Mouse (Mus musculus) CH12.LX (cell line): ENCODE results near the gene Dnal1. TPM values are rescaled to one million over a fixed set of nuclear protein-coding genes. Genes with fewer than 3 reads are reported as not detected.
A peak's percentile ranks its signal among the peaks of the same experiment; 100 is the strongest.

ENCODE experiments used
- DNase-seq: peaks from one replicate; pipeline ENCODE4 v3.0.0-alpha.2; 2013; ENCODE audit errors: extremely low read depth
- H3K27ac ChIP-seq: 2 replicates; pipeline ENCODE4 v1.5.1; 2012; ENCODE audit warnings: low read depth, mild to moderate bottlenecking, control low read depth, moderate library complexity; ENCODE audit not compliant: insufficient read depth
- H3K27me3 ChIP-seq: replicated peaks from 2 replicates; pipeline ENCODE3; 2012; ENCODE audit warnings: inconsistent platforms
- H3K36me3 ChIP-seq, 2 experiments: replicated peaks in 1 of 2; 2 replicates each; pipeline versions ENCODE3 to v1.6.1; 2012; ENCODE audit warnings: inconsistent platforms in 1 of 2, low read length in 1 of 2, mild to moderate bottlenecking in 1 of 2, mixed read lengths in 1 of 2, moderate library complexity in 1 of 2; ENCODE audit not compliant: control insufficient read depth in 1 of 2, insufficient read depth in 1 of 2
- H3K4me1 ChIP-seq, 2 experiments: 2 replicates each; pipeline ENCODE4 v1.6.1; 2012; ENCODE audit warnings: inconsistent platforms in 1 of 2, moderate library complexity in 1 of 2; ENCODE audit not compliant: insufficient read depth in 2 of 2, control insufficient read depth in 1 of 2
- H3K4me2 ChIP-seq: 2 replicates; pipeline ENCODE4 v1.6.1; 2012; ENCODE audit warnings: low read depth, mild to moderate bottlenecking, control low read depth; ENCODE audit not compliant: poor library complexity, insufficient read depth, severe bottlenecking
- H3K4me3 ChIP-seq, 3 experiments: fragments of 150-350 bp in 1 of 3; sonication (generic) in 1 of 3; replicated peaks in 1 of 3; 2 replicates each; pipeline versions ENCODE3 to v1.5.1; 2011 to 2012; ENCODE audit warnings: low read depth in 2 of 3, low read length in 2 of 3, mild to moderate bottlenecking in 2 of 3, moderate library complexity in 2 of 3, control low read depth in 1 of 3, improper control_type of control experiment in 1 of 3, inconsistent platforms in 1 of 3, mixed read lengths in 1 of 3; ENCODE audit not compliant: poor library complexity in 1 of 3
- H3K79me2 ChIP-seq: replicated peaks from 2 replicates; pipeline ENCODE4 v1.6.1; 2012; ENCODE audit warnings: mild to moderate bottlenecking, moderate library complexity; ENCODE audit not compliant: control insufficient read depth, poor library complexity, insufficient read depth, severe bottlenecking; ENCODE audit errors: extremely low read depth
- H3K9ac ChIP-seq: 2 replicates; pipeline ENCODE4 v1.6.1; 2012; ENCODE audit warnings: low read depth, mild to moderate bottlenecking, control low read depth, moderate library complexity; ENCODE audit not compliant: insufficient read depth
- H3K9me3 ChIP-seq: replicated peaks from 2 replicates; pipeline ENCODE3; 2012; ENCODE audit warnings: low read length, inconsistent platforms, mixed read lengths
- BHLHE40 ChIP-seq: IDR thresholded peaks from 2 replicates; pipeline ENCODE4 v1.6.1; 2011; ENCODE audit warnings: mild to moderate bottlenecking, low read depth, low read length, improper control_type of control experiment
- CHD2 ChIP-seq: IDR thresholded peaks from 2 replicates; pipeline ENCODE4 v1.6.1; 2011; ENCODE audit warnings: low read length, improper control_type of control experiment
- CTCF ChIP-seq, 2 experiments: IDR thresholded peaks in 1 of 2; conservative IDR thresholded peaks in 1 of 2; 2 replicates each; pipeline ENCODE4 v1.5.1; 2011 to 2012; ENCODE audit warnings: low read depth in 2 of 2, low read length in 2 of 2, improper control_type of control experiment in 1 of 2, inconsistent platforms in 1 of 2, mild to moderate bottlenecking in 1 of 2, moderate library complexity in 1 of 2
- E2F4 ChIP-seq: IDR thresholded peaks from 2 replicates; pipeline ENCODE4 v1.6.1; 2011; ENCODE audit warnings: low read depth, low read length, improper control_type of control experiment; ENCODE audit not compliant: insufficient replicate concordance
- ELF1 ChIP-seq: IDR thresholded peaks from 2 replicates; pipeline ENCODE4 v1.6.1; 2014; ENCODE audit warnings: low read depth, mild to moderate bottlenecking, inconsistent platforms, low read length, improper control_type of control experiment
- EP300 ChIP-seq: IDR thresholded peaks from 2 replicates; pipeline ENCODE4 v1.6.1; 2011; ENCODE audit warnings: low read length, improper control_type of control experiment
- ETS1 ChIP-seq: conservative IDR thresholded peaks from 2 replicates; pipeline ENCODE4 v1.6.1; 2012; ENCODE audit warnings: low read depth, mild to moderate bottlenecking, inconsistent platforms, low read length, improper control_type of control experiment, moderate library complexity
- HCFC1 ChIP-seq: IDR thresholded peaks from 2 replicates; pipeline ENCODE4 v1.6.1; 2012; ENCODE audit warnings: low read depth, mild to moderate bottlenecking, inconsistent platforms, low read length, improper control_type of control experiment
- IRF4 ChIP-seq: IDR thresholded peaks from 2 replicates; pipeline ENCODE4 v1.6.1; 2014; ENCODE audit warnings: low read depth, mild to moderate bottlenecking, inconsistent platforms, low read length, improper control_type of control experiment
- JUN ChIP-seq: IDR thresholded peaks from 2 replicates; pipeline ENCODE4 v1.6.1; 2011; ENCODE audit warnings: low read depth, mild to moderate bottlenecking, low read length, improper control_type of control experiment, moderate library complexity; ENCODE audit not compliant: insufficient read depth
- JUND ChIP-seq: conservative IDR thresholded peaks from 2 replicates; pipeline ENCODE4 v1.6.1; 2011; ENCODE audit warnings: low read depth, low read length, improper control_type of control experiment
- MAX ChIP-seq: IDR thresholded peaks from 2 replicates; pipeline ENCODE4 v1.6.1; 2011; ENCODE audit warnings: low read length, improper control_type of control experiment
- MAZ ChIP-seq: IDR thresholded peaks from 2 replicates; pipeline ENCODE4 v1.6.1; 2012; ENCODE audit warnings: low read depth, mild to moderate bottlenecking, inconsistent platforms, low read length, improper control_type of control experiment, moderate library complexity
- MEF2A ChIP-seq: IDR thresholded peaks from 2 replicates; pipeline ENCODE4 v1.6.1; 2014; ENCODE audit warnings: low read depth, mild to moderate bottlenecking, inconsistent platforms, low read length, improper control_type of control experiment, borderline replicate concordance
- MYC ChIP-seq: IDR thresholded peaks from 2 replicates; pipeline ENCODE4 v1.6.1; 2011; ENCODE audit warnings: low read depth, mild to moderate bottlenecking, improper control_type of control experiment, low read length
- NRF1 ChIP-seq: IDR thresholded peaks from 2 replicates; pipeline ENCODE4 v1.6.1; 2014; ENCODE audit warnings: low read depth, mild to moderate bottlenecking, inconsistent platforms, low read length, improper control_type of control experiment, moderate library complexity
- POLR2AphosphoS2 ChIP-seq: IDR thresholded peaks from 2 replicates; pipeline ENCODE4 v1.6.1; 2011; ENCODE audit warnings: low read depth, low read length, improper control_type of control experiment
- RAD21 ChIP-seq: IDR thresholded peaks from 2 replicates; pipeline ENCODE4 v1.6.1; 2011; ENCODE audit warnings: low read depth, mild to moderate bottlenecking, low read length, improper control_type of control experiment, moderate library complexity
- SIN3A ChIP-seq: IDR thresholded peaks from 2 replicates; pipeline ENCODE4 v1.6.1; 2012; ENCODE audit warnings: low read length, improper control_type of control experiment, inconsistent platforms
- TCF12 ChIP-seq: IDR thresholded peaks from 2 replicates; pipeline ENCODE4 v1.6.1; 2014; ENCODE audit warnings: low read depth, mild to moderate bottlenecking, inconsistent platforms, low read length, improper control_type of control experiment
- UBTF ChIP-seq: IDR thresholded peaks from 2 replicates; pipeline ENCODE4 v1.6.1; 2012; ENCODE audit warnings: low read depth, mild to moderate bottlenecking, inconsistent platforms, low read length, improper control_type of control experiment, moderate library complexity
- USF2 ChIP-seq: conservative IDR thresholded peaks from 2 replicates; pipeline ENCODE4 v1.6.1; 2011; ENCODE audit warnings: low read depth, low read length, improper control_type of control experiment
- ZC3H11A ChIP-seq: IDR thresholded peaks from 2 replicates; pipeline ENCODE4 v1.6.1; 2012; ENCODE audit warnings: low read depth, mild to moderate bottlenecking, inconsistent platforms, low read length, improper control_type of control experiment
- dilution Hi-C: fragments of 300-500 bp; cut with MboI; formaldehyde crosslinking; loops from 2 replicates; pipeline ENCODE4 v1.14.3; 2020; ENCODE audit warnings: low sequenced_read_pairs; ENCODE audit not compliant: extremely low pct_unique_long_range_greater_than_20kb, extremely low pct_ligation_motif_present
- in situ Hi-C: fragments of 300-500 bp; cut with MboI; formaldehyde crosslinking; loops from 3 replicates; pipeline ENCODE4 v1.14.3; 2019; ENCODE audit warnings: low sequenced_read_pairs, low pct_ligation_motif_present, low pct_unique_long_range_greater_than_20kb, mixed read lengths
- polyA plus RNA-seq: library from polyadenylated mRNA; unstranded; fragments of >175 nt; gene quantifications from 2 replicates; pipeline ENCODE4 v1.2.1, GENCODE M21; 2012; ENCODE audit warnings: low read depth; ENCODE audit not compliant: insufficient read length
- total RNA-seq, 2 experiments: library from RNA; depleted of rRNA; stranded (reverse); fragments of 300-350 nt in 1 of 2; fragments of >200 nt in 1 of 2; gene quantifications; 2 replicates each; pipeline ENCODE4 v1.2.3; 2012 to 2014

Gene Dnal1
- total and polyA plus RNA-seq, 3 experiments, result 1.6 to 2.1 (median 1.7) TPM

DNA sequence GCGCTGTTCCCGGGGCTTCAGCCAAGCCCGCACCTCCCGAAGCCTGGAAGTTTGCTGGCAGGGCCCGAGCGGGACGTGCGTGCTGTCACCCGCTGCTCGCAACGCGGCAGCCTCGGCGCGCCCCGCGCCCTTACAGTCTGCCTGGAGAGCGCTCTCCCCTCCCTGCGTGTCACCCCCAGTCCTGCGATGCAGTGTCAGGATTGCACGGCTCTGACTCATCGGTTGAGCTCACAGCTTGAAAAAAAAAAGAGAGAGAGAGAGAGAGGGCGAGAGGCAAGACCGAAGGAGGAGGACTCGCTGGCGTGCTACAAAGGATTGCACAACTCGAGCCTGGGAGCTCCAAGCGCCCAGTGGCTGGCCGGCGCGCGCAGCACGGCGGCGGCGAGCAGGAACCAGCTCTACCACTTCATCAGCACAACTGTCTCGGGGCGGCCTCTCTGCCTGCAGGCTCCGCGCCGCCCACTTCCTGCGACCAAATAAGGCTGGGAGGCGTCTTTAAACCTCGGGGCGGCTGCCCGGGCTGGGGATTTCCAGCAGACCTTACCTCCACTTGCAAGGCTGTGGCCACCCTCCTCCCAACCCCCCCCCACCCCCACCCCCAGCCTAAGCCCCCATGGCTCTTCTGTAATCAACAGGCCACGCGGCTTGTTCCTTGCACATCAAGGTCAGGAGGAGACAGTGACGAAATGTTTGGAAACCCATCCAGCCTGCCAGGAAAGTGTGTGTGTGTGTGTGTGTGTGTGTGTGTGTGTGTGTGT, 79.7 kb downstream of the Dnal1 start (continued):
- TF ChIP-seq HCFC1 (no peak; the same call in 1 of the 2 replicates), E2F4 (no peak), MAZ (peak; percentile 42; the same call in 1 of the 2 replicates), CTCF (conservative IDR thresholded peaks at IDR 0.05 in 1 of 2, IDR thresholded peaks at IDR 0.05 in 1 of 2; ENCODE audit: low read depth in 2 of 2, low read length in 2 of 2) (no peak), ZC3H11A (no peak), ELF1 (peak; percentile 51; the same call in 1 of the 2 replicates)
- TF ChIP-seq, all 38 proteins: peak for 16

DNA sequence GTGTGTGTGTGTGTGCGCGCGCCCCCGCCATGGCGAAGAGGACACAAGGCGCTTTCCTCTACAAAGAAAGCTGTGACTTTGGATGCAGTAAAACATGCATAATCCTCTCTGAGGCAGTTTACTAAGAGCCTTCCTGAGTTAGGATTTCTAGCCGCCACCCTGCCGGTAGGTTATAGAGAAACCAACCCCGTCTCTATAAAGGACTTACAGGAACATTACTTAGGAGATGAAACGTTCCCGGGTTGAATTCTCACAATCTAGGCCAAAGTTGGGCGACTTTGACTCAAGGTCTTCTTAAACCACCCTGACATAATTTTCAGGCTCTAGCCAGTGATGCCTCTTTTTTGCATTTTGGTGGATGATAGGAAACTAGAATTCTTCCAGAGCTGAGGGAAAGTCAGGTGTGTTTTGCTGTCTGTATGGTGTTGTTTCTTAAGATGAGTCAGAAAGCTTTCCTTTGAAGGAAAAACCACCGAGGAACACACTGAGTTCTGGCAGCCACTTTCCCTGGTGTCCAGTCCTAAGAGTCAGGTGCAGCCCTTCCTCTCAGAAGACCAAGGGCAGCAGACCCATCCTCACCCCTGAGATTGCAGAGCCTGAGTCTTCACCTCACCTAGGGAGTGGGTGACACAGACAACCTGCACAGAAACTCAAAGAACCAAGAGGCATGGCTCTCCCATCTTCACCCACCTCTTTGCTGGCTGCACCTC, 80.4 kb downstream of the Dnal1 start:
- in situ Hi-C loops, result no loop called here
- dilution Hi-C loops, result no loop called here
- H3K36me3 ChIP-seq, result peaks cover 0 to 17% of the 10 kb centered on the region in 2 experiments

DNA sequence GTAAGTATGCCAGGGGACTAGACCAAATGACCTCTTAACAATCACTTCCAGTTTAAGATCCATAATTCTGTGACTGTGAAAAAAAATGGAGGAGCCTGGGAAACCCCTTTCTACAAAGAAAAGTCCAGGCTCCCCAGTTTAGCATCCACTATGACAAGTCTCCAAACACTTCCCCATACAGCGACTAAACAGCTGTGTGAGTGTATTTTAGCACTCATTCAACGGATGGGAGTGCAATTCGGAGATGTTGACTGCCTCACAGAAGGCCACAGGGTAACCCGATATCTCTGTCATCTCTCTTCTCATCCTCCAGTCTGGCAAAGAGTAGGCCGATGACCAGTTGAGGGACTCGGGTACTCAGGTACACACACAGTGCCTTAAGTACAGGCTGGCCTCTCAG, 81.0 kb downstream of the Dnal1 start:
- in situ Hi-C loops, result no loop called here
- Histone ChIP-seq H3K27ac (peak overlapping the region; percentile 80), H3K4me1 (peaks cover 16 to 50% of the 10 kb centered on the region in 2 experiments), H3K36me3 (peaks cover 0 to 19% of the 10 kb centered on the region in 2 experiments), H3K27me3 (no peaks in the 10 kb centered on the region), H3K4me2 (peak overlapping the region; percentile 89), H3K9ac (0 out of 2 replicates have a peak overlapping the region, but pooled peaks have one; percentile 66), H3K4me3 (no peak overlapping the region), H3K79me2 (peaks cover 27% of the 10 kb centered on the region), H3K9me3 (no peaks in the 10 kb centered on the region)
- dilution Hi-C loops, result no loop called here
- TF ChIP-seq SIN3A, result peak; percentile 28; the same call in 1 of the 2 replicates
- TF ChIP-seq JUN, result no peak
- no peak for TF ChIP-seq CHD2
- TF ChIP-seq BHLHE40, result 0 out of 2 replicates have a peak, but pooled peaks have one; percentile 3
- TF ChIP-seq JUND, result no peak
- TF ChIP-seq NRF1, result no peak
- no peak for TF ChIP-seq MAZ
- no peak for TF ChIP-seq MYC
- no peak for TF ChIP-seq ELF1
- no peak for TF ChIP-seq USF2
- TF ChIP-seq ETS1, result peak; percentile 51; the same call in 1 of the 2 replicates
- peak; percentile 34; the same call in 1 of the 2 replicates for TF ChIP-seq MEF2A
- peak; percentile 69 for DNase-seq

More for the DNA sequence above, 80.4 kb downstream of the Dnal1 start:
- Histone ChIP-seq H3K4me2 (peak overlapping the region; percentile 89), H3K27ac (peak overlapping the region; percentile 80), H3K27me3 (no peaks in the 10 kb centered on the region), H3K9me3 (no peaks in the 10 kb centered on the region), H3K9ac (peak overlapping the region; percentile 66), H3K79me2 (peaks cover 30% of the 10 kb centered on the region), H3K4me3 (peak overlapping the region; percentile 37 to 71 (median 50)), H3K4me1 (peaks cover 16 to 56% of the 10 kb centered on the region in 2 experiments)
- TF ChIP-seq EP300, result peak; percentile 9
- peak; percentile 45 for TF ChIP-seq ETS1
- TF ChIP-seq UBTF, result no peak
- TF ChIP-seq TCF12, result 0 out of 2 replicates have a peak, but pooled peaks have one; percentile 31
- TF ChIP-seq MAX, result peak; percentile 27; the same call in 1 of the 2 replicates
- no peak for TF ChIP-seq POLR2AphosphoS2
- 0 out of 2 replicates have a peak, but pooled peaks have one; percentile 55 for TF ChIP-seq IRF4
- peak; percentile 36 for TF ChIP-seq SIN3A
- peak; percentile 62 for TF ChIP-seq BHLHE40
- no peak for TF ChIP-seq RAD21
- DNase-seq, result no peak
